Mouse (Mus musculus) layer of hippocampus, postnatal 25 days (tissue): ENCODE data around the gene Gm16405. TPM values are rescaled to one million over a fixed set of nuclear protein-coding genes. Genes with fewer than 3 reads are reported as not detected.
"Not testable (repeated sequence)": the region's sequence is repeated elsewhere in the genome, so short reads cannot be mapped to it uniquely, and the experiment has no call there.

ENCODE experiments used
- DNase-seq, 2 experiments: peaks; one replicate each; pipeline ENCODE4 v3.0.0; 2022; ENCODE audit warnings: mixed read lengths in 2 of 2, low spot score in 1 of 2; ENCODE audit errors: extremely low spot score in 1 of 2
- total RNA-seq, 2 experiments: library from RNA; stranded (reverse); gene quantifications; 2 replicates each; pipeline ENCODE4 v1.2.3; 2021

Gm16405 gene
- not detected for total RNA-seq

GRCm38 (mm10) chrX:54530908-54531307, at the start of gene Gm16405:
Gene Gm16405, plus strand, starts transcription at chrX:54531208.
- DNase-seq, result not testable (repeated sequence)

Other genes with a start within 250 kb of the Gm16405 start
- gene Gm16430, start 91.0 kb downstream of the Gm16405 start, total RNA-seq, result not detected